Comparison of ENCODE assay signal across 12 mouse cellular contexts in the genomic region with DNA sequence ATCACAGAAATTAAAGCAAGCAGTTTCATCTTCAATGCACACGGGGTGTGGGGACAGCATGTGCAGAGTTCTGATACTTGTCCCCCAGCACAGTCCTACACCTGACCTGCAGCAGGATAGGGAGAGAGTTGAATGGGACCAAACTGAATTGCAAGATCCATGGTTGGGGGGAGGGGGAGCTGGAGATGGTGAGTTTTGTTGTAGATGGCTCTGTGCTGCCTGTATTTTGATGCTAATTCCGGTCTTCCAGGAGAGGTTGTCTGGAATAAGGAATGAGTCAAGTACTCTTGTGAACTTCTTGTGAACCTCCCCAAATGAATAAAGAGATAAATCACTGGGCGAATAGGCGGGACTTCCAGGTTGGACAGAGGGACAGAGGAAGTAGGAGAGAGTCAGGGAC.
"Had no signal": no experiment of that assay in that cellular context is flagged by ENCODE, and none has a peak within 500 bp of the region (broad histone marks: within the 10 kb centered on the region; RNA-seq: fewer than 3 reads in every experiment).

No protein-coding gene starts in this region.

- H3K36me3 ChIP-seq: limb, embryonic 15.5 days; liver, embryonic 12.5 days; midbrain, embryonic 15.5 days had no signal

- H3K27ac ChIP-seq: layer of hippocampus, adult 2 months; limb, embryonic 15.5 days; liver, embryonic 12.5 days; midbrain, embryonic 15.5 days had no signal

- ATAC-seq: liver, embryonic 12.5 days; midbrain, embryonic 15.5 days had no signal

- H3K4me3 ChIP-seq: layer of hippocampus, adult 2 months; limb, embryonic 15.5 days; liver, embryonic 12.5 days; midbrain, embryonic 15.5 days had no signal

- DNase-seq: kidney, postnatal 10 days; kidney, postnatal 4 days; lung, embryonic 14.5 days; lung, postnatal 10 days; lung, postnatal 4 days; thymus, adult 18-20 months; thymus, postnatal 14 days had no signal

- H3K9ac ChIP-seq: limb, embryonic 15.5 days; liver, embryonic 12.5 days; lung, embryonic 14.5 days; midbrain, embryonic 15.5 days had no signal

- H3K27me3 ChIP-seq: limb, embryonic 15.5 days; liver, embryonic 12.5 days; midbrain, embryonic 15.5 days had no signal

- H3K9me3 ChIP-seq: limb, embryonic 15.5 days; liver, embryonic 12.5 days; midbrain, embryonic 15.5 days had no signal

- H3K4me2 ChIP-seq: limb, embryonic 15.5 days; liver, embryonic 12.5 days; lung, embryonic 14.5 days; midbrain, embryonic 11.5 days; midbrain, embryonic 15.5 days had no signal

- H3K4me1 ChIP-seq: limb, embryonic 15.5 days; liver, embryonic 12.5 days; midbrain, embryonic 15.5 days had no signal
